Mouse (Mus musculus) right cerebral cortex, adult 18-20 months (tissue): ENCODE measurements around the gene Tcf7l2.

Experiments used
- DNase-seq: peaks from one replicate; pipeline ENCODE4 v3.0.0; 2022; ENCODE audit warnings: mixed read lengths

Tcf7l2 gene

DNA sequence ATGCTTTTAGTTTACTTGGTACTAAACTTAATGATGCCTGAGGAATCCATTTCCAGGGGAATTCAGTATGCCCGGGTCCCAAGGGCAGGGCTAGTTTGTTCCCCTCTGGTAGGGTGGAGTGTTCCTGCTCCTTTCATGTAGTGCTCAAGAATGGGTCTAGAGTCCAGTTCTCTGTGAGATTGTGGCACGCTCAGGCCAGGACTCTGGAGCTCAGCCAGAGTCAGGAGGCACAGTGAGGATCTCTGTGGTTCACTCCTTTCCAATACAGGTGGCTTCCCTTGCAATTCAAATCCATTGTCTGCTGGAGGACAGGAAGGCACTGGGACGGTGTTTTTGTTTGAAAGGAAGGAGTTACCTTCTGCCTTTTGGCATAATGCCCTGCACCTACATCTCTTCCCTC, 56.2 kb downstream of the Tcf7l2 start:
- no peak for DNase-seq

DNA sequence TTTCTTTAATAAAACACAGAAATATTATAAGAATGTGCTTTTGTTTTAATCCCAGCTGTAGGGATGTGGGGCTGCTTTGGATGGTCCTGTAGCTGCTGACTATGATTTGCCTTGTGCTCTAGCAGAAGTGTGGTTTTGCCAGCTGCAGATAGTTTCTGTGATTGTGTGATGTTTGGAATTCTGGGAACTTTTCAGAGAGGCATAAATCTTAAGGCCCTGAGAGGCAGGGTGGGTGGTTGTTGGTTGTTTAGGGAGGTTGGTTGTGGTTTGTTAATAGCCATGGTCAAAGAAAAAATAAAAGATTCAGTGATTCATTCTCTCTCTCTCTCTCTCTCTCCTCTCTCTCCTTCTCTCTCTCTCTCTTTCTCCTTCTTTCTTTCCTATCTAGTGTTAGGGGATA, 57.8 kb downstream of the Tcf7l2 start:
- no peak for DNase-seq

DNA sequence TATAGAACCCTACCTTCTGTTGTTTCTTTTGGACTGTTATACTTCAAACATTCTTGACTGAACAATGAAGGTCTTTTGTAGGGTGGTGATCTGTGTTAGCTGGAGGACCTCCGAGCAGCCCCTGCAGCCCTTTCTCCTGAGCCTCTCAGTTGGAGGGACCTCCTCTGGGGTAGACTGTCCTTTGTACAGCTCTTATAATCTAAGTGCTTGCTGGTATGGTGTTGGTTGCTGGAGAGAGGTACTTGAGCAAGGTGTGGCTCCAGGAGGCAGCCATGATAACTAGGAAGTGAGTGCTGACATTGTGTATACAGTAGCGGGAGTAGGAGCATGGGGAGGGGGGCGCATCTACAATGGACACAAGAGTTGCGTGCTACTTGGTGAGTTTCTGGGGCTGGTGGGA, 58.4 kb downstream of the Tcf7l2 start:
- DNase-seq = no peak

DNA sequence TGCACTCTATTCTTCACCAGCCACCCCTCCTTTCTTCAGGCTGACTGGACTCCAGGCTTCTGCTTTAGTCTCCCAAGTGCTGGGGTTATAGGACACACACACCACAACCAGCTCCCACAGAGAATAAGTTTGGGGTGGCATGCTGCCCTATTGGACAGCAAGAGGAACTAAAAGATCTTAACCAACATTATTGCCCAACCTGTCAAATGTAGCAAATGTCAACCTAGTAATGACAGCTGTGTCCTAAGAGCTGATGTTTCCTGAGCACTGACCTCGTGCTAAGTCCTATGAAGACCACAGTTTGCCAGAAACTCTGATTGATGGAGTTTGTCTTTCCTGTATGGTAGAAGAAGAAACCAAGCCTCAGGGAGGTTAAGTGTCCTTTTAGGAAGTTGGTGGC, 61.5 kb downstream of the Tcf7l2 start:
- no peak for DNase-seq

DNA sequence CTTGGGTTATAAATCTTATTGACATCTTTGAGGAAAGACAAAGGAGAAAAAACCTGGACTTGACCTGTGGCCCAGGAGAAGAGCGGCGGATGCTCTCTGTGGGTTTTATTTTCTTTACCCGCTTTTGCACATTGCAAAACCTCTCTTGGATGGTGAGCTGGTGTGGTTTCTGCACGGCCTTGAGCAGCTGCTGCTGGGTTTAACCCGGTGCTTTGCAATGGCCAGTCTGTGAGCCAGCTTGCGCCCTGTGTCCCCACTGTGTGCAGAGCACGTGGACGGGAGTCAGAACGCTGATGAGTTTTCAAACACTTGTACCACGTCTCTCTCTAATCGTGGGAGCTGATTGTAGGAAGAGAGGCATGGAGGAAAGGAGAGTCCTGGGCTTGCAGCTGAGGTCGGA, 62.2 kb downstream of the Tcf7l2 start:
- DNase-seq = no peak

DNA sequence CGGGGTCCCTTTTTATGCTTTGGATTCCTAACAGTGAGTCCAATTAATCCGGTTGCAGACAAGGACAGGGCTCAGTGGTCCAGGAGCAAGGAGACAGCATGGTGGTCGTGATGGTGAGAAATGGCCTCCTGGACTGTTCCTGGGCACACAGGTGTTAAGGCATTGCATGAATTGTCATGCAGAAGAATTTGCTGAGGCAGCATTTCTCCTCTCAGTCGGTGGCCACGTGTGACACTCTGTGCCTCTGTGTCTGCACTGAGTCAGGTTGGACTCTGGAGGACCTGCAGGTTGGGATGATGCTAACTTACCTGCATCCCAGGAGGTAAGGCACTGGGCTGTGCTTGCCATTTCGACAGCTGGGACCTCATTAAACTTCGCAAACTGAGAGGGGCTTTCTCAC, 63.2 kb downstream of the Tcf7l2 start:
- no peak for DNase-seq

DNA sequence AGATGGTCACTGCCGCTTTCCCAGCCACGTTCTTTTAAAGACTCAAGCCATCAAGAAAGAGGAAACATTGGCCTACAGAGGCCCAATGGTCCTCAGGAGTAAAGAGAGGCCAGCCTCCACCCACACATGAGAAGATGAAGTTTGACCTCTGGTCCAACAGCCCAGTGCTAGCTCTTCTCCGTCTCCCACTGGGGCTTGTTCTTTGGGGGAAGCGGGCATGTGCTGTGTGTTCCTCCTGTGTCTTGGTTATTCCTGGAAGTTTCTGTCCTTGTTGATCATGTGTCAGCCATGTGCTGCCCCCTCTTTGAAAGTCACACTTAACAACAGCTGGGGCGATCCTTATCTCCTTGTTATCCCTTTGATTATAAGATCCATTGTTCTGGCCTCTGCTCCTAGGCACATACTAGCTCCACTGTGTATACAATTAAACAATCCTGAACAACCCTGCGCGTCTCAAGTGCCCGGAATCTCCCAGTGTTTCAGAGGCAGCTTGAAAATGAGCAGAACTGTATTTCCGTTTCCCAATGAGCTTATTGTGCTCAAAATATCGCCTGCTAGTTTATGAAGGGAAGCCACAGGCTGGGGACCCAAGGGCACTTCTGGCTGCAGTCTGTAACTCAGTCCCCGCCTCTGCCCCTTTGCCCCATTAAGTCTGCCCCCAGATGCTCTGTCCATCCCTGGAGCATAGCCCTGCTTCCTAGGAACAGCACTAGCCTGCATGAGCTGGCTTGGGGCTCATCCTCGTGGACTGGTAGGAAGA, 65.0 kb downstream of the Tcf7l2 start:
- DNase-seq = no peak

DNA sequence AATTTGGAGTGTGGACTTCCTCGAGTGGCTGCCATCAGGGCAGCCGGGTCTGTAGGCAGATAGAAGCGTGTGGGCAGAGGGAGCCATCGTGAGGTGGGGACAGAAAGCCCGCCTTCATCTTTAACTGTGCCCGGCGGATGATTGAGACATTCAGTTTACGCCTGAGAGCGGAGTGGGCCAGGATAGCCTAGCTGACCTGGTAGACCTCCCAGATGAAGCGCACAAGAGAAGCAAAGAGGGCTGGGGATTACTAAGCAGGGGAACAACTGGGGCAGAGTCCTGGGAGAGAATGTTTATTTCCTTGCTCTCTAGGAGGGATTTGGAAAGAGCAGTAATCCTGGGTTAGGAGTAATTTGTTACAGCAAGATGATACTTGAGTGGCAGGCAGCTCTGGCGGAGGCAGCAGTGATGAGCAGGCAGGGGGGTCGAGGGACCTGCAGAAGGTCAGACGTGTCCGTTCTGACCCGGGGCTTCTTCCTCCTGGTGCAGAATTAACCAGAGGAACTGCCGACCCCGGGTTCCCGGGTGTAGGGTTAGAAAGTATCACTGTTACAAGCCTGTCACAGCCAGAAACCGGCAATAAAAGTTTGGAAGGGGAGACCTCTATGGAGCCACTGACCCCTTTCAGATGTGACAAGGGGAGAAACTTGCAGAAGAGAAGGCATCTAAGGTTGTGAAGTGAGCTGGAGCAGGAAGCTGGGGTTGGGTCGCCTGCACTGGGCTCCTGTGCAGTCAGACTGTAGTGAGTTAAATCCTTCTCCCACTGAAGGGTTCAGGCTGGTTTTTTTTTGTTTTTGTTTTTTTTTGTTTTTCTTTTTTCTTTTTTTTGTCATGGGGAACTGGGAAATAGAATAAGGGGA, 65.8 kb downstream of the Tcf7l2 start:
- DNase-seq = no peak

DNA sequence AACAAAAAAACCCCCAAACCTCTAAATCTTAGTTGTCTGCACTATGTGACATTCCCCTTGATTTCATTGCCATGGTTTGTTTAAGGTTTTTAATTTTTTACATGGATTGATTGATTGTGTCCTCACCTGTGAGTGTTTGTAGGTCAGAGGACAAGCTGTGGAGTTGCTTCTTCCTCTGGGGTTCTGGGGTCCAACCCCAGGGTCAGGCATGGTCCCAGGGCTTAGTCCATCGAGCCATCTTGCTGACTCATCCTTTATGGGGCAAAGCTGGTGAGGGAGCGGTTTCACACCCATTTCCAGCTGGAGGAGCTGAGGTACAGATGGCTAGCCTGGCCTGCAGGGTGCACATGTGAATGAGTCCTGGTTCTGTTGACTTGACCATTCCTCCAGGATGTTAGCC, 66.7 kb downstream of the Tcf7l2 start:
- DNase-seq = no peak

DNA sequence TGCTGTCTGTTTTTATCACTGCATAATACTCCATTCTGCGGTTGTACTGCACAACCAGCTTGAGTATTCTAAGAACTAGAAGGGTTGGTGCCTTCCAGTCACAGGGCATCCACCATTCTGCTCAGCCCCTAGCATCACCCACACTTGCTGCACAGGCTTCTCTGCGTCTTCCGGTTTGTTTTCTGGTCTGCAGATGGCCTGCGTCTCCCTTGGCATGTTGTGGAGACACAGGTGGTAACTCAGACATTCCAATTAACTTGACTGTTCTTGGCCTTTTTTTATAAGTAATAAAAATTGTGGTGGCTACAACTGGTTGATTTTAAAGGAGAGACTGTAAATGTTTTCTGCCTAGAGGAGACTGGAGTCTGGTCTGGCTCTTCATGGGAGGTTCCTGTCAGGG, 67.9 kb downstream of the Tcf7l2 start:
- DNase-seq = no peak

DNA sequence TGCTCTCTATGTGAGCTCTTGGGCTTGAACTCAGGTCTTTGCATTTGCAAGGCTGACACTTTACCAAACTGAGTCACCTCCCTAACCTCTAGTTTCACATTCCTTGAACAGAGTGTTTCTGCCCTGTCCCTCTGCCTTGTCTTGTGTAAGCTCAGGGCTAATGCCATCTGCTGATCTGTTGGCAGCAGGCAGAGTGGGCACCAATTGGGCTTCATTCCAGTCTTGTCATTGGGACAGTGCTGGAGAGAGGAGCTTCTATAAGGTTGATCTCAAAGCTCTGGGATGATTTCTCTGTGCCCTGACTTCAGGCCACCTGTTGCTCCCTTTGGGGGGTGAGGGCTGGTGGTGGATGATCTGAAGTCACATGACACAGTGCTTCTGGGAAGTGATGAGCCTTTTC, 70.6 kb downstream of the Tcf7l2 start:
- no peak for DNase-seq

DNA sequence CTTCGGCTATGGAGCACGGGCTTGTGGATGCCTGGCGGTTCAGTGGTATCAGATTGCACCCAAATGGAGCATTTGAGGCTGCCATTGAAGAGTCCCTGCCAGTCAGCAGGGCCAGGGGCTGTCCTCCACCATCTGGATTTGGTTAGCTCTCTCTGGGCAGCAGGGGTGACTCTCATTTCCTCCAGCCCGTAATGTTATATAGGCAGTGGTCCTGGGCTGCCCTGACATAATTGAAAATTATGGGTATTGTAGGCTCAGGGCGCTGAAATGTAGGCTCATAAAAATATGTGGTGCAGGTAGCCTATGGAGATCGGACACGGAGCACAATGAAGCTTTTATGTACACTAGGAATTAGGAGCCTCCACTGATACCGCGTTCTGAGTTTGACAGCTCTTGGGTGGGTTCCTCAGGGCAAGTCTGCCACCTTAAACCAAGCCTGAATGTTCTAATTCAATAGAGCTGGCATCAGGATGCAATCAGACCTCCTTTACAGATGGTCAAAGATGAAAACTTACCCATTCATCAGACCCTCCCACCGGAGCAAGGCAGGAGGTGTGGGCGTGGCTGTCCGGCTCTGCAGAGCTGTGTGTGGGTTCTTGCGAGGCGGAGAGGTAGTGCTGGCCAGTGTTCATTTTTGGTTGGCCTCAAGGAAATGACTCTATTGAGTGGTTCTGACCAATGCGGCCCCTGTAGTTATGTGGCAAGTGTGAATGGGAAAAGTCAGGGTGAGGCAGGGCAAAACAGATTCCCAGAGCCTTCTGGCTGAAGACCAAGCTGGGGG, 73.6 kb downstream of the Tcf7l2 start:
- no peak for DNase-seq

DNA sequence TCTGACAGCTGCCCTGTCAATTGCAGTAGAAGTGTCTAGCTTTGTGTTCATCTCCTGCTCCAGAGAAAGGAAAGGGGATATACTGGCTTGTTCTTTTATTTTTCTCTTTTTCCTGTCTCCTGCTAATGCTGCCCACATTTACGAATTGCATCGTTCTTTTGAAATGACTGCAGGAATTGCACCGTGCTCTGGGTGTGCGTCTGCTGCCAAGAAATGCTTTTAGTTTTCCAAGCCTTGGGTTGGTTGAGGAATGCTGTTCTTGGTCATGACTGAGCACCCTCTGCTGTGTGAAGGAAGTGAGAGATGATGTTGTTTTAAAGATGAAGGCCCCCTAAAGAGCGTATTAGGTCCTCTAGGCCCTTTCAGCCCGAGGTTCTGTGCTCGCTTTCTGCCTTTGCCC, 75.4 kb downstream of the Tcf7l2 start:
- no peak for DNase-seq

DNA sequence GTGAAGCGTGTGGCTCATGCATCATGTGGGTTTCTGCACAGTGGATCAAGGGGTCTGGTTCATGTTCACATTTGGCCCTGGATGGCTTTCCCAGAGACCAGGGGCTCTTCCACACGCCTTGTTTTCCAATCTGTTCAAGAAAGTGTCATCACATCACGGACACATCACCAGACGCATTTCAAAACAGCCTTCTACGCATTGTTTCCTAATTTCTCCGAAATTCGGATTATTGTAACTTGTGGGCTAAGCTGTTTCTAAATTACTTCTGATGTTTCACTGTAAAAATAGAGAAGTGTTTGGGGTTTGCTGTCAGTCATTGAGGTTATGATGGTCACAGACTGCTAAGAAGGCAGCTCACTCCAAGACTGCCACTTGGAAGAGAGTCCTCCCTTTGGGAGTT, 78.6 kb downstream of the Tcf7l2 start:
- no peak for DNase-seq

DNA sequence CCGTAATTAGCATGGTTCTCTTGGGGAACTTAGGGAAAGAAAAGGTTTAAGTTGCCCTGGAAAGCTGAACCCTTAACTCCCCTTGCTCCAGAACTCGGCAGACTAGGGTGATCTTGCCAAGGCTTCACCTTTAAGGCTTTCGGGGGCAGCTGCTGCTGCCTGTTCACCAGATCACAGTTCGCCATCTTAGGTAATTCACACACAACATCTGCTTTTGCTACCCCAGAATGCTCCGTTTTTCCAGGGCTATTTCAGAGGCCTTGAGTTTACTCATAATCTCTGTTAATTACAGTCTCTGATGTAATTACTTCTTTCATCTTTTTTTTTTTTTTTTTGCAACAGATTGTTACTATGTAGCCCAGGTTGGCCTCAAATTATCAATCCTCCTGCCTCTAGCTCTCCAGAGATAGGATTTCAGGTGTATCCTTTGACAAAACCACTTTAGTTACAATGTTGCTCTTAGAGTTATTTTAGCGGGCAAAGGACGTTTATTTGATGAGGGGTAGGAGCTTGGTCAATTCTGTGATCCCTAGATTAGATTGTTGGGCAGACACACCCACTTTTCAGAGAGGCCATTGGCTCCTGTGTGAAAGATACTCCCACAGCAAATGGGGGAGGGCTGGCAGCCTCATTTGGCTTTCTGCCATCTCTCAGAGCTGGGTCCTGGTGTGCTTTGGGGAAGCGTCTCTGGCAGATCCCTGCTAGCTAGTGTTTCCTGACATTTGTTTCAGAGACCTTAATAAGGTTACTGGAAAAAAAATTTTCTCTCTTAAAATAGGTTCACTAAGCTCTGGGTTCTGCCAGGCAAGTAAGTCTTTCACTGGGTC, 83.6 kb downstream of the Tcf7l2 start:
- peak; percentile 10 for DNase-seq

DNA sequence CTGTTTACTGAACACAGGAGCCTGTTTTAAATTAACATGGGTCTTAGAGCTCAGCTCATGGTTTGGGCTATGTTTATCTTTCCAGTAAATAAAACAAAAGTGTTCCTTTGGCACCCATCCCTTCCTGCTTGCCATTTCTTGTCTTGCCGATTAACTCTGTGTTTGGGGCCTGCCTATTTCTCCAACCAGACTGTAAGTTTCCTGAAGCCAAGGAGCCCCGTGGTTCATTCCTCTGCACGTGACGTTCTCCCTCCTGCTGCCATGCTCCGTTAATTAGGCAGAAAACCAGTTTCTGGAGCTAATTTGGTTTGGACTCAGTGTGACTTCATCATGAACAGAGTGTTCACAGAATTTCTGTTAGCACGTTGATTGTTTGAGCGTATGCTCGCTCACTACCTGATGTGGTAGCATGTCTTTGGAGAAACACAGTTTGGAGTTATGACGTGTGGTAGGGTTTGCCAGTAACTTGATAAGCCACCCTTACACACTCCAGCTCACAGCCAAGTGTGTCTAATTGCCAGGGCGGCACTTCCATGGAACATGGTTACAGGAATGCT, 84.4 kb downstream of the Tcf7l2 start:
- DNase-seq = peak; percentile 5

DNA sequence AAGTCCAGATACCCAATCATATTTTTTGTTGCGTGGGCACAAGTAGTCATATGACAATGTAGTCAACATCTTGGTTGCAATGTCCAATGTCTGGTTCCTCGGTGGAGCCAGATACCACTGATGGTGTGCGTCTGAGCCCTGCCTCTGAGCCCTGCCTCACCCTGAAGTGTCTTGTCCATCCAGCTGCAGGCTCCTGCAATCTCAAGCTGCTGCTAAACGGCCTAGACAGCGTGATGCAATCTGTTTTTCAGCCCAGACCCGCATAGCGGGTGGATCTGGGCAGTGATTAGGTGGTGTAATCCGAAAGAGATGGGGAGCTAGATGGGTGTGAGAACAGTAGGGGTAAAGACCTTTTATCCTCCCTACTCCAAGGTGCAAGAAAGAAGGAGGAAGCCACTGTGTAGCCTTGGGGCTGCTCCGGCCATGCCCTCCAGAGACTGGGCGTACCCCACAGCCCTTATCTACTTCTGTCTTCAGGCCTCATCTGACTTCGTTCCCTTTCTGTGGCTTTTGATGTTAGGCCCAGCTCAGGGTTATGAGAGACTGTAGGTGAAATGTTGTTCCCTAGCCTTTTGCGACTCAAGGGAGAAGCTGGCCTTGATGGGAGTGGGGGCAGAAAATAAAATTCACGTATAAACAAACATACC, 86.1 kb downstream of the Tcf7l2 start:
- no peak for DNase-seq

DNA sequence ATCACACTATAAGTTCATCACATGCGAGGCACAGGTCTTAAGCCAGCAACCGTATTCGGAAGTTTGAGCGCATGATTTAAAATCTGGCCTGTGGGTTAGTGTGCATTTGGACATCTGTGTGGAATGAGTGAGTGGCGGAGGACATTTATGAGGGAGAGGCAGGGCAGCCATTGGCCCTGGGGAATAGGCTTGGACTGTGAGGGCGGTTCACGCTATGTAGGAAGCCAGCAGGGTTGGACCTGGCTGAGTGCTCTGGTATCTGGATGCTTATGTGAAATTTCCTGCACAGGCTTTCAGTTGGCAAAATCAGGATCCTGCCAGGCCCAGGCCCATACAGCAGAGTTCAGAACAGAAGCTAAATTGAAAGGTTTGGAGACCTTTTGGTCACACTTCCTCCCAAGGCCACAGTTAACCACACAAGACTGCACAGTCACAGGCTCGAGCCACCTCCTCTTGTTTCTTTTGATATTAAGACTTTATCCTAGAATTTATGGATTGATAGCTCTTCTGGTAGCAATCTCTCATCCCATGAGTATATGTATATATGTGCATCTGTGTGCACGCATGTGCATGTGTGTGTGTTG, 89.4 kb downstream of the Tcf7l2 start:
- no peak for DNase-seq

DNA sequence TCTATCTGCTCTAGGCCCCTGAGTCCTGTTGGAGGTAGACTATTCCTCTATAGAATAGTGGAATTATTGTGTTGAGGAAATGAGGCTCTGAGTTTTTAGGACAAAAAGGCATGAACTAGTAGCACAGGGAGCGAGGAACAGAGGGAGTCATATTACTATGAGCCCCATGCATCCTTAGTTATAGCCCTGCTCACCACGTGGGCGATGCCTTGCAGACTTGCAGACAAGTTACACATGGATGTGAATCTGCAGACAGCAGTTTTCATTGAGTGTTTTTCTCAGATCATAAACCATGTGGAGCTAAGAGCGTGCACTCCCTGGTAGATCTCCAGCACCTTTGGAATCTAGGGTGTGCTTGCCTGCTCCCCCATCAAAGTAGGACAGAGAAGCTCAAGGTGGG, 90.5 kb downstream of the Tcf7l2 start:
- DNase-seq = no peak

DNA sequence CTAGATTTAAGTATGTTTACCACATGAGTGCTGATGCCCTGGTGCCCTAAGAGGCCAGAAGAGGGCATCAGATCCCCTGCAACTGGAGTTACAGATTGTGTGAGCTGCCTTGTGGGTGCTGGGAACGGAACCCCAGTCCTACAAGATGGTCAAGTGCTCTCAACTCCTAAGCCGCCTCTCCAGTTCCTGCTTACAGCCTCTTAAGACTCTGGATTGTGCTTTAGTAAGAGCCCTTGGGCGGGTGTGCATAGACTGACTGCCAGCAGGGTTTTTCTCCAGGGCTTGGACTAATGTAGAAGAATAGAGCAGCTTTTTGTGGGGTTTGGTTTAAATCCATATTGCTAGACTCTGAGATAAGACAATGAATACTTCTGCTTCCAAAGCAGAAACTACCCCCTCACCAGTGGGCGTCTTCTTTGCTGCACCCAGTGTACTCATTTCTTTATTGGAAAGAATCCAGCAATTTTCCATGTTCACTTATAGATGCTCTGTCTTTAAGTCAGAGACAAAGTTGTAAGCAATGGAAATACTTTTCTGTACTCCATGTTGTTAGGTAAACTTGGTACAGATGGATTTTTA, 92.3 kb downstream of the Tcf7l2 start:
- DNase-seq = no peak
